Mouse (Mus musculus): ENCODE measurements around the gene Itpr2.

Itpr2 gene

GRCm38 (mm10) chr6:146079261-146079660, 422.8 kb downstream of the Itpr2 start:
- in situ Hi-C loops (cut with MboI; ENCODE audit: low pct_unique_long_range_greater_than_20kb in 1 of 2, low sequenced_read_pairs in 2 of 2, unreplicated experiment in 1 of 2): no loop called here

DNA sequence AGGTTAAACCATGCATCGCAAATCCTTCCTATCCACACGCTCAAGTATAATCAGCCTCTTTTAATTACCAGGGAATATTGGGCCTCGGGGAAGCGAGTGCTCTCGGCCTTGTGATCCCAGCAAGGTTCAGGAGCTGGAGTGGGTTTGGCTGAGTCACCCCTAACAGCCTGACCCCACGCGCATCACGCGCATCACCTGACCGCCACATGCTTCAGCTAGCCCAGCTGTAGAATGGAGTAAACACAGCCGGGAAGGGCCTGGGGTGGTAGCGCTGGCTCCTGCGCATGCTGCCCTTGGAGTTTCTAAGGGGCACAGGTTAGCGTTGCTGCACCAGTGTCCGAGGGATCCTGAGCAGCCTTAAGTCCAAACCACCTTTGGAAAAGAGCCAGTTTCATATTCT, 423.9 kb downstream of the Itpr2 start:
- in situ Hi-C loops (cut with MboI; ENCODE audit: low pct_unique_long_range_greater_than_20kb in 1 of 2, low sequenced_read_pairs in 2 of 2, unreplicated experiment in 1 of 2): no loop called here

DNA sequence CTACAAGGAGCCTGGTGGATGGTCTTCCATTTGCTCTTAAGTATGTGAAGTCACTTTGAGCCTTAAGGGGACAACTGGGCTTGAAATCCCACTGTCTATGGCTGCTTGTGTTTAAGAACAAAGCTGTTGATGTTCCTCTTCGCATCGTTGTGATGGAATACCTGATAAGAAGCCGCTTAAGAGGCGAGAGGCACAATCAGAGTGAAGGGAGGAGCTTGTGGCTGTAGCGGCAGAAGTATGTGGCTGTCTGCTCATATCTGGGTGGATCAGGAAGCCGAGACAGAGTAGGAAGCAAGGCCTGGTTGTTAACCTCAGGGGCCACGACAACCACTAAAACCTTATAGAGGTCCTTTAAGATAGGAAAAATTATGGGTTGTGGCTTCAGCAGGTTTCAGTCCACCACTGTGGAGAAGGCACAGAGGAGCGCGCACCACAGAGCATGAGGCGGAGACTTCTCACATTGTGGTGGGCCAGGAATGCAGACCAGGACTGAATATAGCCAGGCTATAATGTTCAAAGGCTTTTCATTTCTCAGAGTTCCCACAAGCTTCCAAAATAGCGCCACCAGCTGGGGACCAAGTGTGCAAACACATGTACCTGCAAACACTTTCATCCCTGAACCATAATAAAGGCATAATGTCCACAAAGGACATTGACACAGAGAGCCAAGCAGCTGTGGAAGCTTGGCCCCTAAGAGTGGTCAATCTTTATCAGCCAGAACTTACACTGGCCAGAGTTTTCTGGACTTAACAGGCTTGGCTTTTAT, 424.7 kb downstream of the Itpr2 start:
- in situ Hi-C loops (cut with MboI; ENCODE audit: low pct_unique_long_range_greater_than_20kb in 1 of 2, low sequenced_read_pairs in 2 of 2, unreplicated experiment in 1 of 2): no loop called here

DNA sequence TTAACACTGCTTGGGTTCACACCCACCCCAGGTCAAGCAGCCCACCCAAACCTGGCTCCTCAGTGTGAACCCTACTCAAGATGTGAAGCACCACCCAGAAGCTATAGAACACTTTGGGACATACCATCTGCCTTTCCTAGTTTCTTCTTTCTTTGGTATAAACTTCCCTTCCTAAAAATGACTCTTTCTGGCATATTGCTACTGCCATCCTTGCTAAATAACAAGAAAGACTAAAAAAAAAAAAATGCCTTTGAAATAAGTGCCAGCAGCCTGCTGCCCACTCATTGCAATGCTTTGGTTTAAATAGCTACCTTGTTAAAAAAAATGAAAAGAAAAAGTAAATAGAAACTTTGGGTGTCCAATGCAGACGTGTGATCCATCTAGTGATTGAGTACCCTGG, 429.2 kb downstream of the Itpr2 start:
- in situ Hi-C loops (cut with MboI; ENCODE audit: low pct_unique_long_range_greater_than_20kb in 1 of 2, low sequenced_read_pairs in 2 of 2, unreplicated experiment in 1 of 2): no loop called here

- in situ Hi-C loops (cut with MboI; ENCODE audit: low pct_unique_long_range_greater_than_20kb in 1 of 2, low sequenced_read_pairs in 2 of 2, unreplicated experiment in 1 of 2): no loop called here
Measured at GRCm38 (mm10) chr6:146071883-146072282, 430.1 kb downstream of the Itpr2 start.
